Mouse (Mus musculus) adrenal gland, postnatal 14 days (tissue): ENCODE data around the gene 2810021J22Rik. TPM values are rescaled to one million over a fixed set of nuclear protein-coding genes. Genes with fewer than 3 reads are reported as not detected.

Experiments used
- DNase-seq: peaks from one replicate; pipeline ENCODE4 v3.0.0; 2021; ENCODE audit warnings: mixed read lengths
- total RNA-seq: library from RNA; stranded (reverse); gene quantifications from 2 replicates; pipeline ENCODE4 v1.2.3, GENCODE M21; 2021

Gene 2810021J22Rik
- total RNA-seq, 1 experiment from 2014 or later, result 5.3 TPM

DNA sequence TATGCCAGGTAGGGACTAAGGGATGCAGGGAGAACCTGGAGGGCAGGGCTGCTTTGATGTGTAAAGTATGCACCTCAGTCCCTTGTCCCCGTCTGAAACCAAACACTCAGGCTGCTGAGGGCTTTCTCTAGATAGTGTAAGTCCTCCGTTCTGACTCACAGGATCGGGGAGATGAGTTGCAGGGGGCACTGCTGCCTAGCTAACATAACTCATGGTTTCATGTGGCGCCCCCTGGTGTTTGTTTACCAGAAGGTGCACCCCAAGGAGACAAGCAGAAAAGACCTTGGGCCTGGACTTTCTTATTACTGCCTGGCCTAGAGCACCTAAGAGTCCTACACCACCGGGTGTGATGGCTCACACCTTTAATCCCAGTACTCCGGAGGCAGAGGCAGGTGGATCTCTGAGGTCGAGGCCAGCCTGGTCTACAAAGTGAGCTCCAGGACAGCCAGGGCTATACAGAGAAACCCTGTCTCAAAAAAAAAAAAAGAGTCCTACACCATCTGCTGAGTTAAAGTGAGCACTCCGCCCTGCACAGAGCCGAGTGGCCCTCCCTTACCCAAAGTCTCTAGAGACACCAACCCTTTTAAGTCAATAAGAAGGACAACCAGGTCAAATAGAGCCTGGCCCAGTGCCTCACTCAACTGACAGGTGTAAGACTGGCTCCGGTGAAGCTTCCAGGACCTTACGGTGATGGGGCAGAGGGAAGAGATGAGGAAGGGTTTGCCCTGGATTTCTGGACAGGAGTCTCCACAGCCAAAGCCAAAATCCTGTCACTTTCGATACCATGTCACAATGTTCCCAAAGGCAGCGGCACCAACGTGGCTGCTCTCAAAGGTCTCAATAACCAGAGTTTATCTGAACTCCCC is 50.1 kb downstream of the 2810021J22Rik start:
- DNase-seq, result peak; percentile 84

DNA sequence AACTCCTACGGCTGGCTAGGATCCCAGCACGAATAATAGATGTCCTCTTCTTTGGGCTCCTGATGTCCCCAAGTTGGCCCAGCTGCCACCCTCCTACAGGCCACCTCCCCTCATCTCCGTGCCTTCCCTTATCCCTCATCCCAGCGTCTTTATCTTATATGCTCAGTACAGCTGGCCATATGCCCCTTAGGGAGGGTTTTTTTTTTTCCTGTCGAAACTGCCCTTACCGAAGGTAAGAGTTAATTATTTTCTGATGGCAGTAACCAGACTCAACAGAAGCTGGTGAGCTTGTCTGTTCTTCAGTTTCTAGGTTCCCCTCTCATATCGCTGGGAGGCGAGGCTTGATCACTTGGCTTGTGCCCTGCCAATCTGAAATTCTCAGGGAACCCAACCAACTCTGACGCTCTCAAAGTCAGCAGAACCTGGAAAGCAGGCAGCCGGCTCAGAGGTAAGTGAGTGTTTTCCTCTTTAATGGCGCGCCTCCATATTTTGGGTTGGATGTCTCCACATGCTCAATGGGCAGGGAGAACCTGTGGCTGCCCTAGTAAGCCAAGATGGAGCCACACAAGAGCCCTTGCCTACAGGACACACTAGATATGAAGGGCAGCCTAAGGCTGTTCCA is 50.8 kb downstream of the 2810021J22Rik start, which contains the start of gene Btnl10:
Gene Btnl10, plus strand, starts transcription at position 164 of the 622 bp plus-strand sequence.
- DNase-seq, result no peak

DNA sequence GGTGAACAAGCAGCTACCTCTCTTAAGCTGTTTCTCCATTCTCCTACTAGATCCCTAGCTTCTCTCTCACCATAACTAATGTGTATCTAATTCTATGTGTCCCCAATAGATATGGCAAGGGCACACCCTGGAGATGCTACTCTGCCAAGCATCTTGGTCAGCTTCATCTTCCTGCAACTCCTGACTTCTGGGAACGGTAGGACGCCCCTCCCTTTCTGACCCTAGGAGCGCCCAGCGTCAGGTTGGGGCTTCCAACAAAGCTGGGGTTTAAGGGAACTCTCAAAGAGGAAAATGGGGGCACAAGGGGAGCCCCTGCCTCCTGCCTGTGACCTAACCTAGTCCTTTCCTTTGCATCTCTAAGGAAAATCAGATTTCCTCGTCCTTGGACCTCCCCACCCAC is 51.7 kb downstream of the 2810021J22Rik start:
- DNase-seq, result no peak

GRCm38 (mm10) chr11:58922420-58922819 is 55.4 kb downstream of the 2810021J22Rik start:
- DNase-seq, result no peak

DNA sequence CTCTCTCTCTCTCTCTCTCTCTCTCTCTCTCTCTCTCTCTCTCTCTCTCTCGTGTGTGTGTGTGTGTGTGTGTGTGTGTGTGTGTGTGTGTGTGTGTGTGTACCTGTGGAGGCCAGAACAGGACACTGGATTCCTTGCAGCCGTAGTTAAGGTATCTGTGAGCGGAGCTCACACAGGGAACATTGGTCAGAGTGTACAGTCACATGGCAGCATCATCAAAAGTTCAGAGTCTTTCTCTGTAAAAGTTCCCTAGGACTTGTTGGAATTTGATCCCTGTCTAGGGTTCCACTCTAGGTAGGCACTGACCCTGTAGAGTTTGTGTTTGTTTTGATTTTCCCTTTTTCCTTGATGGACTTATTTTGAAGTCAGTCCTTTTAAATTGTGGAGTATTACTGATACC is 59.6 kb downstream of the 2810021J22Rik start:
- DNase-seq, result no peak

GRCm38 (mm10) chr11:58927053-58927452 is 60.0 kb downstream of the 2810021J22Rik start:
- no peak for DNase-seq

DNA sequence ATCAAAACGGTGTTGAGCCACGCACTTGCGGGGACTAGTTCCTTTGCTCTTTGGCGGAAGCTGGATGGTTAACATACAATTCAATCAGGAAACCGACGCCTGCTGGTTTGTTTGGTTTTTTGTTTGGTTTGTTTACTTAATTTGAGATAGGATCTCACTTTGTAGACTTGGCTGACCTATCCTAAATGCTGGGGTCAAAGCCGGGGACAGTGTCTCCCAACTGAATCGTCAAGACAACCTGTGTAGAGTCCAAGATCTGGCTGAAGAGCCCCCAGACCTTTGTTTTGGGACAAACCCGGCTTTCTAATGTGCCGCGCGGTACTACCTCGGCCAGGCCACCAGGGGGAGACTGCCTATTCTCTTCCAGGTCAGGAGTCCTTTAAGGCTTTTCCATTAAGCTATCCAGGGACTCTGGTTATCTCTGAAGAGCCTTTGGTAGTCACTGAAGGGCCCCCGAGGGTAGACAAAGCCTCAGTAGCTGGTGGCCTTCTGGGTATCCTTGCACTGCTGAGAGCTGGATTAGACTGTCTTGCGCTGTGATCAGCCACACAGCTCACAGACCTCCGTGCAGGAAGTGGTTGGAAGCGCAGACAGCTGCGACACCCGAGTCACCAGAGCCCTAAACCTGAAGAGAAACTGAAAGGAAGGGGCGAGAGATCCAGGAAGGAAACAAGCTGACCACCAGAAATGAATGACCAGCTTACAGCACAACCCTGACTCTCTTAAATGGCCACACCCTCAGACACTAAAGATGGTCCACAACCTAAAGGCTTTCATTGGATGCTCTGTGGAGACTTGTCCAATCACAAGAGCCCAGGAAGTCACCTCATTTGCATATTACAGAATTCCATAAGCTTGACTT is 61.0 kb downstream of the 2810021J22Rik start:
- DNase-seq, result peak; percentile 79

- DNase-seq, result no peak
These were observed 62.0 kb downstream of the 2810021J22Rik start for GRCm38 (mm10) chr11:58929055-58929454.

DNA sequence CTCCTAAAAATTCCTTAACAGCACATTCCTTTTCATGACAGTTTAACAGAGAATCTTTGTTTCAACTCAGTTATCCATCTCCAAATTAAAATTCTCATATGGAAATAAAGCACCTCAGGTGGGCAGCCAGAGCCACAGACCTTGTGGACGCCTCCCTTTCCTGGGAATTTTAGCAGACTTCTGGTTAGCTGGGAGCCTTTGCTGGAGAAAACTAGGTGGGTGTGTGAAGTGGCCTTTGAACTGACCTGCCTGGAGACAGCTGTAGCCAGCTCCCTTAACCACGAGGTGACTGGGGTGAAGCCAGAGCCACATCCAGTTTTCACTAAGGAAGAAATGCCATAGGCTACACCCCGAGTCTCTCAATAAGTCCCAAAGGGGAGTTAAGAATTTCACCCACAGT is 62.6 kb downstream of the 2810021J22Rik start:
- DNase-seq, result no peak

DNA sequence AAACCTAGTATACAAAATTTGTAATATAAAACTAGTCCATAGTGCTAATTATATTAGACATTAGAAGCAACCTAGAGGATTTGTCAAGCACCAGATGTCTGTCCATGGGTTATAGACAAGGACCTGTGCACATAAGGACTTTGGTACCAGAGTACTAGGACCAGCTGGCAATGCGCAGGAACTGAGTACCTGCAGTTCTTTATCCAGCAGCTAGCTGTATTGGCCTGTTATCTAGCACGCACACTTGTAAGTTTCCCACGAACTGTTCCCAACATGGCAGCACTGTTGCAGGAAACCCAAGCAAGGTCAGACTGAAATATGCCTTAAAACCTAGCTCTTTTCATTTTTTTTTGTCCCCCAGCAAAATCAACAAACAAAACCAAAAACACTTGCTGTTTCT is 63.2 kb downstream of the 2810021J22Rik start:
- no peak for DNase-seq

- DNase-seq, result no peak
These were observed 64.6 kb downstream of the 2810021J22Rik start for GRCm38 (mm10) chr11:58931576-58931975.

Other genes starting within 250 kb of the 2810021J22Rik start
- not detected in 2 replicates for gene Olfr323, start 236.7 kb upstream of the 2810021J22Rik start, total RNA-seq
- gene Trim58, start 226.8 kb upstream of the 2810021J22Rik start, total RNA-seq, result 0.49 and 1.3 TPM in 2 replicates
- gene Olfr322, start 208.4 kb upstream of the 2810021J22Rik start, total RNA-seq, result not detected in 2 replicates
- not detected in 2 replicates for gene Olfr320, start 186.1 kb upstream of the 2810021J22Rik start, total RNA-seq
- gene Olfr319, start 168.1 kb upstream of the 2810021J22Rik start, total RNA-seq, result not detected in 2 replicates
- not detected in 2 replicates for gene Olfr318, start 143.2 kb upstream of the 2810021J22Rik start, total RNA-seq
- not detected in 2 replicates for gene Olfr317, start 128.0 kb upstream of the 2810021J22Rik start, total RNA-seq
- not detected in 2 replicates for gene Olfr316, start 114.5 kb upstream of the 2810021J22Rik start, total RNA-seq
- not detected in 2 replicates for gene Olfr315, start 94.0 kb upstream of the 2810021J22Rik start, total RNA-seq
- gene Olfr314, start 84.3 kb upstream of the 2810021J22Rik start, total RNA-seq, result not detected in 2 replicates
- 4.2 and 4.9 TPM in 2 replicates for gene Fam183b, start 65.3 kb upstream of the 2810021J22Rik start, total RNA-seq
- gene Olfr313, start 52.2 kb upstream of the 2810021J22Rik start, total RNA-seq, result not detected in 2 replicates
- gene Olfr312, start 38.0 kb upstream of the 2810021J22Rik start, total RNA-seq, result not detected in 2 replicates
- not detected in 2 replicates for gene Olfr311, start 28.0 kb upstream of the 2810021J22Rik start, total RNA-seq
- 4.4 and 6.3 TPM in 2 replicates for gene Gm12258, start 20.1 kb upstream of the 2810021J22Rik start, total RNA-seq
- gene Zfp39, start 37.0 kb downstream of the 2810021J22Rik start, total RNA-seq, result 5.2 and 6.0 TPM in 2 replicates
- gene Btnl10, start 50.7 kb downstream of the 2810021J22Rik start, total RNA-seq, result 0.26 and 3.4 TPM in 2 replicates
- gene Rnf187, start 71.7 kb downstream of the 2810021J22Rik start, total RNA-seq, result 147 and 153 TPM in 2 replicates
- gene Hist3h2ba, start 81.7 kb downstream of the 2810021J22Rik start, total RNA-seq, result 16.4 and 23.5 TPM in 2 replicates
- 24.4 and 26.8 TPM in 2 replicates for gene Hist3h2a, start 87.5 kb downstream of the 2810021J22Rik start, total RNA-seq
- 0.11 TPM in 1 of 2 replicates, not detected in the other for gene Trim17, start 87.5 kb downstream of the 2810021J22Rik start, total RNA-seq
- 25.5 and 29.9 TPM in 2 replicates for gene Trim11, start 110.9 kb downstream of the 2810021J22Rik start, total RNA-seq